Mouse (Mus musculus) MEL (cell line): ENCODE results near the gene Pou5f1.

ENCODE experiments used
- CTCF ChIP-seq, 3 experiments: IDR thresholded peaks in 2 of 3; conservative IDR thresholded peaks in 1 of 3; 2 replicates each; pipeline ENCODE4 v1.5.1; 2011 to 2012; ENCODE audit warnings: low read length in 3 of 3, low read depth in 2 of 3, mild to moderate bottlenecking in 2 of 3, improper control_type of control experiment in 1 of 3, inconsistent platforms in 1 of 3, mixed read lengths in 1 of 3, moderate library complexity in 1 of 3; ENCODE audit not compliant: control insufficient read depth in 1 of 3, insufficient read depth in 1 of 3, poor library complexity in 1 of 3, severe bottlenecking in 1 of 3
- EP300 ChIP-seq, 2 experiments: IDR thresholded peaks; 2 replicates each; pipeline ENCODE4 v1.6.1; 2011; ENCODE audit warnings: improper control_type of control experiment in 2 of 2, low read length in 2 of 2, low read depth in 1 of 2, mild to moderate bottlenecking in 1 of 2
- MAX ChIP-seq: IDR thresholded peaks from 2 replicates; pipeline ENCODE4 v1.6.1; 2011; ENCODE audit warnings: low read length, improper control_type of control experiment
- MYC ChIP-seq: IDR thresholded peaks from 2 replicates; pipeline ENCODE4 v1.6.1; 2011; ENCODE audit warnings: low read depth, mild to moderate bottlenecking, low read length, improper control_type of control experiment, moderate library complexity
- POLR2A ChIP-seq, 2 experiments: IDR thresholded peaks; 2 replicates each; pipeline ENCODE4 v1.6.1; 2011 to 2012; ENCODE audit warnings: low read length in 2 of 2, mild to moderate bottlenecking in 2 of 2, control low read depth in 1 of 2, improper control_type of control experiment in 1 of 2, low read depth in 1 of 2, moderate library complexity in 1 of 2; ENCODE audit not compliant: control insufficient read depth in 1 of 2, insufficient read depth in 1 of 2, poor library complexity in 1 of 2
- TAL1 ChIP-seq: IDR thresholded peaks from 2 replicates; pipeline ENCODE4 v1.6.1; 2012; ENCODE audit warnings: mild to moderate bottlenecking, inconsistent platforms, low read length, moderate library complexity, mixed read lengths

DNA sequence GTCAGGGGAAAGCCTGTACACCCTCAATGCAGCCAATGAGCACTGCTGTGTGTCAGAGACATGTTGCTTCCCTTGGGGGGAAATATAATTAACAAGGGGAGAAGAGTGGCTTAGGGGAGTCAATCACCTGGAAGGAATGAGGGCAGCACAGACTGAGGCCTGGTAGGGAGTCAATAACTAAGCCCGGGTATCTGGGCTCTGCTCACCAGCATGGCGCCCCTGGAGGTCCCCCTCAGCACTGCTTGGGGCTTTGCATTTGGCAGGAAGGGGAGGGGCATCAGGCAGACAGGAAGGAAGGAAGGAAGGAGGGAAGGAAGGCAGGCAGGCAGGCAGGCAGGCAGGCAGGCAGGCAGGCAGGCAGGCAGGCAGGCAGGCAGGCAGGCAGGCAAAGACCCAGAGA, 41.6 kb downstream of the Pou5f1 start:
- TF ChIP-seq CTCF (IDR thresholded peaks at IDR 0.05 in 2 of 3, conservative IDR thresholded peaks at IDR 0.05 in 1 of 3; ENCODE audit: control insufficient read depth in 1 of 3, insufficient read depth in 1 of 3, low read depth in 2 of 3, low read length in 3 of 3, poor library complexity in 1 of 3, severe bottlenecking in 1 of 3) (peak in 2 of 3 experiments; percentile 6 to 7; a peak in 2 of 6 replicates), EP300 (IDR thresholded peaks at IDR 0.05; ENCODE audit: low read depth in 1 of 2, low read length in 2 of 2) (no peak), POLR2A (IDR thresholded peaks at IDR 0.05; ENCODE audit: control insufficient read depth in 1 of 2, insufficient read depth in 1 of 2, low read depth in 1 of 2, low read length in 2 of 2, poor library complexity in 1 of 2) (no peak), MYC (no peak), MAX (no peak), TAL1 (no peak)
